Mouse (Mus musculus) midbrain, embryonic 16.5 days (tissue): ENCODE measurements around the gene Kdm5c. TPM values are rescaled to one million over a fixed set of nuclear protein-coding genes. Genes with fewer than 3 reads are reported as not detected.

Experiments used
- ATAC-seq: fragments of 200-750 bp; cut with Nextera tagmentation; 2 replicates; pipeline ENCODE4 v1.8.0; 2017; ENCODE audit warnings: moderate TSS enrichment
- H3K27ac ChIP-seq: fragments of 300-500 bp; sonication (generic); 2 replicates; pipeline ENCODE4 v1.5.1; 2014; ENCODE audit warnings: mild to moderate bottlenecking, low read length, mixed read lengths
- H3K27me3 ChIP-seq: fragments of 300-500 bp; sonication (generic); 2 replicates; pipeline ENCODE4 v1.6.1; 2014; ENCODE audit warnings: low read depth, low read length, mixed read lengths; ENCODE audit not compliant: control insufficient read depth, insufficient read depth
- H3K36me3 ChIP-seq: fragments of 300-500 bp; sonication (generic); 2 replicates; pipeline ENCODE4 v1.6.1; 2014; ENCODE audit warnings: mild to moderate bottlenecking, low read length, moderate library complexity, mixed read lengths; ENCODE audit not compliant: control insufficient read depth, insufficient read depth
- H3K4me1 ChIP-seq: fragments of 300-500 bp; sonication (generic); 2 replicates; pipeline ENCODE4 v1.6.1; 2014; ENCODE audit warnings: mild to moderate bottlenecking, low read length, mixed read lengths; ENCODE audit not compliant: control insufficient read depth, insufficient read depth
- H3K4me2 ChIP-seq: fragments of 300-500 bp; sonication (generic); 2 replicates; pipeline ENCODE4 v1.6.1; 2014; ENCODE audit warnings: mild to moderate bottlenecking, low read length, mixed read lengths
- H3K4me3 ChIP-seq: fragments of 300-500 bp; sonication (generic); 2 replicates; pipeline ENCODE4 v1.5.1; 2014; ENCODE audit warnings: low read depth, mild to moderate bottlenecking, low read length, moderate library complexity, mixed read lengths
- H3K9ac ChIP-seq: fragments of 300-500 bp; sonication (generic); 2 replicates; pipeline ENCODE4 v1.6.1; 2014; ENCODE audit warnings: low read depth, low read length, mixed read lengths
- H3K9me3 ChIP-seq: fragments of 300-500 bp; sonication (generic); replicated peaks from 2 replicates; pipeline ENCODE4 v1.6.1; 2014; ENCODE audit warnings: mild to moderate bottlenecking, low read length, mixed read lengths; ENCODE audit not compliant: control insufficient read depth, poor library complexity, severe bottlenecking
- WGBS: fragments of 180-500 bp; shearing (Covaris S2); extraction: QIAGEN DNeasy Blood & Tissue Kit; methylation state at CpG from one replicate; pipeline ENCODE4 v1.1.7; 2014; 5-methylcytosine and 5-hydroxymethylcytosine counted together
- polyA plus RNA-seq: library from polyadenylated mRNA; unstranded; fragments of >200 nt; fragmentation: Nextera tagmentation; extraction: Ambion mirVana; gene quantifications from 2 replicates; pipeline ENCODE4 v1.2.1, GENCODE M21; 2015

Kdm5c gene
- polyA plus RNA-seq, 1 experiment from 2014 or later = 36.6 TPM

DNA sequence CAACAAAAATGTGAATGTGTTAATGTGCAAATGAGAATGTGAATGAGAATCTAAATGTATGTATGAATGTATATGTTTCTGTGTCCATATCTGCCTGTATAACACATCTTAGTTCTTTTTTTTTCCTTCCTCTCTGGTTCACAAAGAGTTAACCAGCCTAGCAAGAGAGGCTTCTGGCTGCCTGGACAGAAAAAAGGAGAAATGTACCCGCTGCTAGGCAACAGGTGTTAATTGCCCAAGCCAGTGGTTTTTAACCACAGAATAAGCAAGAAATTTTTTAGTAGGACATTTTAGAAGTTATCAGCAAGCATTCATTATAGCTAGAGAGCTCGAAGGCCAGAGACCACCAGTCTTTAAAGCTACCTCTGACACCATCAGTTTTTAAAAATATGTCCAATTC is 90.0 kb downstream of the Kdm5c start:
- no peaks in the 10 kb centered on the region for H3K9me3 ChIP-seq
- H3K4me3 ChIP-seq = no peak overlapping the region
- no peak overlapping the region for H3K9ac ChIP-seq
- H3K36me3 ChIP-seq = no peaks in the 10 kb centered on the region
- no peak for ATAC-seq
- peaks cover 8% of the 10 kb centered on the region for H3K4me1 ChIP-seq
- peaks cover 20% of the 10 kb centered on the region for H3K27me3 ChIP-seq
- WGBS = 40% methylated on average over 2 of the region's 2 CpGs
- H3K27ac ChIP-seq = no peak overlapping the region
- H3K4me2 ChIP-seq = no peak overlapping the region

DNA sequence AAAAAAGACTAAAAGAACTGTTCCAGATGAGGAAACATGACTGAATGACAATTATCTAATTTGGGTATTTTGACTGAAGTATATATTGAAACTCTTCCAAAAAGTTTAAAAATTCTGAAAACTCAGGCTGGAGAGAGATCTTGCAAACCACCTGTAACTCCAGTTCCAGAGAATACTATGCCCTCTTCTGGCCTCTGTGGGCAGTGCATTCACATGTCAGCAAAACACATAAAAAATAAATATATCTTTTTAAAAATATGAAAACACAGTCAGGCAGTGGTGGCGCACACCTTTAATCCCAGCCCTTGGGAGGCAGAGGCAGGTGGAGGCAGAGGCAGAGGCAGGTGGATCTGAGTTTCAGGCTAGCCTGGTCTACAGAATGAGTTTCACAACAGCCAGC is 90.8 kb downstream of the Kdm5c start:
- Histone ChIP-seq H3K4me1 (peaks cover 8% of the 10 kb centered on the region), H3K9ac (no peak overlapping the region), H3K9me3 (no peaks in the 10 kb centered on the region), H3K4me2 (no peak overlapping the region), H3K36me3 (no peaks in the 10 kb centered on the region), H3K27ac (no peak overlapping the region), H3K4me3 (no peak overlapping the region), H3K27me3 (peaks cover 23% of the 10 kb centered on the region)
- WGBS = 96% methylated on average over 1 of the region's 1 CpGs
- no peak for ATAC-seq

Other genes with a start within 250 kb of the Kdm5c start
- 94.1 and 102 TPM in 2 replicates for gene Hsd17b10, start 231.2 kb upstream of the Kdm5c start, polyA plus RNA-seq
- gene Ribc1, start 216.7 kb upstream of the Kdm5c start, polyA plus RNA-seq = 1.9 TPM in 2 replicates
- gene Smc1a, start 216.6 kb upstream of the Kdm5c start, polyA plus RNA-seq = 72.9 and 84.0 TPM in 2 replicates
- 4.9 and 5.1 TPM in 2 replicates for gene Iqsec2, start 88.8 kb upstream of the Kdm5c start, polyA plus RNA-seq
- gene Kantr, start 94.5 kb downstream of the Kdm5c start, polyA plus RNA-seq = 44.1 TPM in 2 replicates
- gene Tspyl2, start 109.4 kb downstream of the Kdm5c start, polyA plus RNA-seq = 60.5 and 64.1 TPM in 2 replicates
- gene Gpr173, start 135.7 kb downstream of the Kdm5c start, polyA plus RNA-seq = 11.1 and 12.3 TPM in 2 replicates